In genomic region chr10:86301593-86302317, GRCm38 (mm10) we compare ENCODE assay signal across 7 mouse cellular contexts. TPM values are rescaled to one million over a fixed set of nuclear protein-coding genes. Genes with fewer than 3 reads are reported as not detected.
DNase-seq lines count a peak whose midpoint lies in the region; ATAC-seq and TF ChIP-seq lines count a peak whose summit lies in the region.

No protein-coding gene starts in this region.

- intact Hi-C loops in gastrocnemius, postnatal 14 days (cut with DNase I; ENCODE audit: low total_unique reads): loop anchor here (5.0 kb wide), 1 partner anchor 151 kb away; no protein-coding TSS in a partner anchor

- WGBS in forebrain, embryonic 10.5 days: 21% methylated on average over 4 of the region's 4 CpGs
- WGBS in intestine, postnatal 0 days: 40% methylated on average over 4 of the region's 4 CpGs
- 27% methylated on average over 3 of the region's 4 CpGs for WGBS in midbrain, embryonic 10.5 days

- no peak for DNase-seq in forebrain, embryonic 10.5 days (ENCODE audit: extremely low spot score, low spot score)
- no peak for DNase-seq in midbrain, embryonic 10.5 days (ENCODE audit: low spot score)
- DNase-seq in gastrocnemius, postnatal 14 days: no peak
- DNase-seq in testis, postnatal 10 days (ENCODE audit: low spot score): no peak
- DNase-seq in adrenal gland, postnatal 14 days: no peak

- H3K4me1 ChIP-seq in cortical plate, adult 2 months (ENCODE audit: control insufficient read depth, insufficient read depth, low read length): peaks cover 1% of the 10 kb centered on the region; the same call in 1 of the 2 replicates
- H3K4me1 ChIP-seq in forebrain, embryonic 10.5 days: peaks cover 64% of the 10 kb centered on the region
- H3K4me1 ChIP-seq in intestine, postnatal 0 days (replicated peaks; ENCODE audit: control insufficient read depth, insufficient read depth, low read length): no peaks in the 10 kb centered on the region
- peaks cover 59% of the 10 kb centered on the region for H3K4me1 ChIP-seq in midbrain, embryonic 10.5 days

- no peaks in the 10 kb centered on the region for H3K36me3 ChIP-seq in forebrain, embryonic 10.5 days (replicated peaks)
- 0 out of 2 replicates have a peak, but pooled peaks cover 3% of the 10 kb centered on the region for H3K36me3 ChIP-seq in intestine, postnatal 0 days (ENCODE audit: control insufficient read depth, insufficient read depth)
- H3K36me3 ChIP-seq in midbrain, embryonic 10.5 days: no peaks in the 10 kb centered on the region

- H3K9me3 ChIP-seq in forebrain, embryonic 10.5 days: no peaks in the 10 kb centered on the region
- H3K9me3 ChIP-seq in intestine, postnatal 0 days (ENCODE audit: control insufficient read depth): no peaks in the 10 kb centered on the region
- no peaks in the 10 kb centered on the region for H3K9me3 ChIP-seq in midbrain, embryonic 10.5 days (replicated peaks)

- H3K4me3 ChIP-seq in cortical plate, adult 2 months (ENCODE audit: insufficient read depth, low read length): peak overlapping the region; percentile 72
- peak overlapping the region; percentile 70 for H3K4me3 ChIP-seq in forebrain, embryonic 10.5 days
- peak overlapping the region; percentile 63 for H3K4me3 ChIP-seq in intestine, postnatal 0 days (ENCODE audit: low read depth, low read length)
- H3K4me3 ChIP-seq in midbrain, embryonic 10.5 days: peak overlapping the region; percentile 67

- H3K27ac ChIP-seq in cortical plate, adult 2 months (ENCODE audit: insufficient read depth, low read length): peak overlapping the region; percentile 82
- no peak overlapping the region for H3K27ac ChIP-seq in forebrain, embryonic 10.5 days
- H3K27ac ChIP-seq in intestine, postnatal 0 days (ENCODE audit: low read depth, low read length): no peak overlapping the region; the same call in 1 of the 2 replicates
- 0 out of 2 replicates have a peak overlapping the region, but pooled peaks have one; percentile 17 for H3K27ac ChIP-seq in midbrain, embryonic 10.5 days (replicated peaks)

- H3K4me2 ChIP-seq in intestine, postnatal 0 days (replicated peaks; ENCODE audit: low read depth): peak overlapping the region; percentile 91

- TF ChIP-seq POLR2A in cortical plate, adult 2 months (IDR thresholded peaks at IDR 0.05; ENCODE audit: extremely low read depth, insufficient read depth, low read length): no peak

- TF ChIP-seq CTCF in cortical plate, adult 2 months (IDR thresholded peaks at IDR 0.05; ENCODE audit: extremely low read depth, insufficient read depth, low read length): no peak
- no peak for TF ChIP-seq CTCF in intestine, postnatal 0 days (IDR thresholded peaks at IDR 0.05; ENCODE audit: low read depth)

- ATAC-seq in intestine, postnatal 0 days: no peak

- H3K9ac ChIP-seq in intestine, postnatal 0 days (ENCODE audit: low read depth, low read length): peak overlapping the region; percentile 75

- H3K27me3 ChIP-seq in forebrain, embryonic 10.5 days (ENCODE audit: poor library complexity, severe bottlenecking): peaks cover 76% of the 10 kb centered on the region
- H3K27me3 ChIP-seq in intestine, postnatal 0 days (replicated peaks; ENCODE audit: control insufficient read depth, insufficient read depth, low read length): no peaks in the 10 kb centered on the region
- H3K27me3 ChIP-seq in midbrain, embryonic 10.5 days (ENCODE audit: low read depth, poor library complexity, severe bottlenecking): peaks cover 52% of the 10 kb centered on the region

RNA-seq across cellular contexts. Expression of gene Timp3, which starts 1.6 kb away (rescaled TPM):
- polyA plus RNA-seq in cortical plate, adult 2 months (2012; rRNA removed): 47.7 and 55.0 TPM in 2 replicates
- 22.1 and 22.4 TPM in 2 replicates for polyA plus RNA-seq in forebrain, embryonic 10.5 days (2016; fragmentation: Nextera tagmentation; extraction: Ambion mirVana)
- 24.2 and 29.4 TPM in 2 replicates for polyA plus RNA-seq in intestine, postnatal 0 days (2015; fragmentation: Nextera tagmentation; extraction: Ambion mirVana)
- 21.2 and 25.7 TPM in 2 replicates for polyA plus RNA-seq in midbrain, embryonic 10.5 days (2016; fragmentation: Nextera tagmentation; extraction: Ambion mirVana)
- total RNA-seq in gastrocnemius, postnatal 14 days (2021): 10 to 100 TPM; 80.1 to 91.6 TPM
- total RNA-seq in adrenal gland, postnatal 14 days (2021): 283 and 294 TPM in 2 replicates

Comparison
In these comparisons a context has a peak if more than half of its experiments do, and no peak if none do; other contexts are left out.
1. H3K27ac ChIP-seq: peak in cortical plate, adult 2 months (single experiment) and midbrain, embryonic 10.5 days (single experiment); none in forebrain, embryonic 10.5 days (single experiment) and intestine, postnatal 0 days (single experiment).
2. Peak in every context shown above with its lines, with median percentiles within 50 percentile points of each other: H3K4me3 ChIP-seq.